Mouse (Mus musculus) lung, postnatal 14 days (tissue): ENCODE results near the gene Fam173b.
"Not testable (repeated sequence)": the region's sequence is repeated elsewhere in the genome, so short reads cannot be mapped to it uniquely, and the experiment has no call there.

Source experiments
- DNase-seq: peaks from one replicate; pipeline ENCODE4 v3.0.0; 2021

The Fam173b gene

DNA sequence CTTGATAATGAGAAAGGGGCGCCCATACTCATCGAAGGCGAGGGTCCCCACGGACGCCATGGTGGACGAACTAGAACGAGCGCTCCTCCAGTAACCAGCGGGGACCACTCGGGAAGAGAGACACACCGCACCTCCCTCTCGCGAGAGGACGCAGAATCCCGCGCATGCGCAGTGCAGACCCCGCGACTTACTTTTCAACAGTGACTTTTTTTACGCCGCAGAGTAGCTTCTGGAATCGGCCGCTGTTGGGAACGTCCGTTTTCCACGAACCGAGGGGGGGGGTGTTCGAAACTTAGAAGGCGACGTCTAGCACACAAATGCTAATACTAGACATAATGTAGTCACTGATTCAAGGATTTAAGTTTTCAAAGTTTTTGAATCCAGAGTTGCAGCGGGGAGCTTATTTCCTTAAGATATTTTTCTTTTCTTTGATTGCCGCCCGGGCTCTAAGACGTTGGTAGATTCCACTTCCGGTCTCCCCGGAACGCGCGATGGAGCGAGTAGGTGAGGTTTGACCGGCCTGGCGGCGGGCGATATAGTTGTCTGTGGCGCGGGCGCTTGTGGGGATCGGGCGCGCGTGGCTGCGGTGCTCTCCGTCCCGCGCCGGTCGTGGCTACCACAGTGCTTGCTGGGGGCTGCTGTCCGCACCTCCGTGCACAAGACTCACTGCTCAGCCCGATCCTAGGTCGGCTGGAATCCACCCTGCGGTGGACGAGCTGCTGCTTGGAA lies at the start of gene Fam173b, which contains the start of gene Cct5:
Gene Fam173b, plus strand, starts transcription at position 207 of the 729 bp plus-strand sequence.
Gene Cct5, minus strand, starts transcription at position 159 of the 729 bp plus-strand sequence.
- peak; percentile 98 for DNase-seq

DNA sequence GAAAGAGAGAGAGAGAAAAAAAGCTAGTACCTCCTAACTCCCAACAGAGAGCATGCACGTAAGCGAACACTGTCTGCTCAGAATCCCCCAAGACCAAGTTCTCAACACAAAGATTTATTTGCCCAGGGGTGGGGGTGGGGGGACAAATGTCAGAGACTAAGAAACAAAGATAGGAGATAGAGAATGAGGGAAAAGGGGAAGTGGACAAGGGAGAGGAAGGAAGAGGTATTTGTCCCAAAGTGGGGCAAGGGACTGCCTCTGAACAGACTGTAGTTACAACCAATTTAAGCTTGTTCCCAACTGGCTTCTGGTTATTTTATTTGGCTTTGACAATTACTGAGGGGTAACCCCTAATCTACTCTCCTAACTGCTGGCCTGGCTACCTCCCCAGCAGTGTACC lies 46.8 kb upstream of the Fam173b start:
- no peak for DNase-seq

DNA sequence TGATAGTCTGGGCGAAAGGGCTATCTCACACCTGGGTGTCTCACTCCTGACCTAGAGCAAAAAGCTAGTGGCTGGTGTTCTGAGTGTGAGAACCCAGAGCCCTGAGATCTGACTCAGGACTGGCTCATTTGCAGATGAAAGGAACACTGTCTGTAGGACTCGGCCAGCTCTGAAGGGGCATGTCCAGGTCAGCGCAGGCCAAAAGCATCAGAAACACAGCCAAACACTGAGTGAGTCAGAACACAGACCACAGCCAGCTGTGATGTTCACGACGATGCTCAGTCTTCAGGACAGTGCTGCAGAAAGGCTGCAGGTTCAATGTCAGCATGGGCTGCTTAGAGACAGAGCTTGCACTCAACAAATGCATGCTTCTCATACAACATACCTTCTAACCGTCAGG lies 40.3 kb upstream of the Fam173b start:
- no peak for DNase-seq

DNA sequence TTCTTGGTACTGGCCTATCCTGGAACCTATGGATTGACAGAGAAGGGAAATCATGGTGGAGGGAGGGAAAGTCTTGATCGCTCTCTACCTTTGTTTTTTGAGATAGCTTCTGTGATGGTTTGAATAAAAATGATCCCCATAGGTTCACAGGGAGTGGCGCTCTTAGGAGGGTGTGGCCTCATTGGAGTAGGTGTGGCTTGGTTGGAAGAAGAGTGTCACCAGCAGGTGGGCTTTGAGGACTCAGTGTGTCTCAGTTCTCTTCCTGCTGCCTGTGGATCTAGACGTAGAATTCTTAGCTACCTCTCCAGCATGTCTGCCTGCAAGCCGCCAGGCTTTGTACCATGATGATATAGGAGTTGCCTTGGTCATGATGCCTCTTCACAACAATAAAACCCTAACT lies 39.7 kb upstream of the Fam173b start:
- DNase-seq = no peak

DNA sequence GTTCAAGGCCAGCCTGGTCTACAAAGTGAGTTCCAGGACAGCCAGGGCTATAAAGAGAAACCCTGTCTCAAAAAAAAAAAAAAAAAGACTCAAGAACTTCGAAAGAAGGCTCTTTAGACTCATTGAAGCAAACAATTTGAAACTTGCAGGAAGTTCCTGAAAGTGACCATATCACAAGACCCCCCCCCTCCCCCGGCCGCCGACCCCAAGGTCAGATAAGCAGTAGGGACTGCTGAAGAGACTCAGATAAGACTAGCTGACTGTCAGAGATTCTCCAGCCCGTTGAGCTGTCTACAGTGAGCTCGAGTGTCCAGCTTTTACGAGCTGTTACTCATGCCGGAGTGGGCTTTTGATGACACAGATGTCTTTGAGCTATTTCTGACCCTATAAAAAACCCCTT lies 38.8 kb upstream of the Fam173b start:
- no peak for DNase-seq

DNA sequence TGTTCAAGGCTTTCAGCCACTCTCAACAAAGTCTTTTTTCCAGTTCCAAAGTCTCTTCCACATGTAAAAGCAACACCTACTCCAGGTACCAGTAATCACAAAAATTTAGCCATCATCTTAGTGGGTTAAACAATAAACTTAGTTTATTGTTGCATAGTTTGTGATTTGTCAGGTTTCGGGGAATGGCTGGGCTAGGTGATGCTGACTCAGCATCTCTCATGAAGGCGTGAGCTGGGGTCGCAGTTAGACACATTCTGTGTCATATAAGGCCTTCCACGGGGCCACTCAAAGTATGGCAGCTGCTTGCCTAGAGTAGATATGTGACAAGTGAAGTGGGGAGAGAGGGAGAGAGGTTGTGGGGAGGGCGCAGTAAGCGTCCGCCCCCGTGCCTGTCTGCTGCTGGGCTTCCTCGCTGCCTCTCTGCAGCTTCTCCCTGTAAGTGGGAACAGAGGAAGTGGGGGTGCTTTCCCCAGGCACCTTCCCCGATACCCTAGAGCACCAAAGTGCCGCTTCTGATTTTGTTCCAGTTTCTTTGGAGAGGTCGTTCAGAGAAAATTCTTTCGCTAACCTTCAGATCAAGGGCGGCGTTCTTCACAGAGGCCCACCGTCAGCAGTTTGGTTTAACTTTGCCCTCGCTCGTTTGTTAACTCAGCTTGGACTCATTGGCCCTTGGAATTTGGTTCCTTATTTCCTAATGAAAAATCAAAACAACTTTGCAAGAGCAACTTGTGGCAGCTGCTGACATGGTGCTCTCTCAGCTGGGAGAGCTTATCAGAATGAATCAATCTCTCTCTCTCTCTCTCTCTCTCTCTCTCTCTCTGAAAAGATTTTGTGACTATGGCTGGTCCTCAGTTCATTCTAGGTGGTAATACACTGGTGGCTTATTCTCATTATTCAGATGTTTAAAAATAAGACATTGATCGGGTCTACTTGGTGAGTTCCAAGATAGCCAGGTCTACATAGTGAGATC lies 37.8 kb upstream of the Fam173b start:
- DNase-seq = peak; percentile 21

DNA sequence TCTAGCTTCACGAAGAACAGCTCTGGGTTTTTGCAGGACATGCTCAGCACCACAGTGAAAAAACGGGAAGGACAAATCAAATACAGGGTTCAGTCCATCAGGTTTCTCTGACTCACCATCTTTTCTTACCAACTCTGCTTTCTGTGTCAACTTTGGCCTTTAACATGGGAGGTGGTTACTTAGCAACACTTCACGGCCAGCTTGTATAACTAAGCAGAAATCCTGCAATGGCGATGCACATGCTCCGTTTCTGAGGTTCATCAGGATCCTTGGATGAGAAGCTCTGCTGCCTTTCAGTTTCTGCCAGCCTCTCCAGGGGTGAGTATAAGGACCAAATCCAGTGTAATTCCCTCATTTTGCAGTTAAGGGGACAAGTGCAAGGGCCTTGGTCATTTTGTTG lies 36.5 kb upstream of the Fam173b start, which contains the start of gene Cmbl:
Gene Cmbl, plus strand, starts transcription at position 206 of the 400 bp plus-strand sequence.
- no peak for DNase-seq

DNA sequence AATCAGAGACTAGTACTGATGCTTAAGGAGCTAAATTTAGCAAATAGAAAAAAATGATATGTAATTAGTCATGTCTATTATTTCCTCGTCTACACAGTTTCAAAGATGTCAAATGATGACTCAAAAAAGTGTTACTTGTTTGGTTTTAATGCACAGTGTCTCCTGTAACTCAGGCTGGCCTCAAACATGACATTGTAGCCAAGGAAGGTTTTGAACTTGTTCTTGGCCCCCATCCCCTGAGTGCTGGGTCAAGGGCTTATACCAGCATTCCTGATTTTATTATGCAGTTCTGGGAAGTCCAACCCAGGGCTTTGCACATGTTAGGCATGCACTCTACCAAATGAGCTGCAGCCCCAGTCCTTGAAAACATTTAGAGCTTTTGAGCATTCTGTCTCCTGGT lies 35.9 kb upstream of the Fam173b start:
- no peak for DNase-seq

DNA sequence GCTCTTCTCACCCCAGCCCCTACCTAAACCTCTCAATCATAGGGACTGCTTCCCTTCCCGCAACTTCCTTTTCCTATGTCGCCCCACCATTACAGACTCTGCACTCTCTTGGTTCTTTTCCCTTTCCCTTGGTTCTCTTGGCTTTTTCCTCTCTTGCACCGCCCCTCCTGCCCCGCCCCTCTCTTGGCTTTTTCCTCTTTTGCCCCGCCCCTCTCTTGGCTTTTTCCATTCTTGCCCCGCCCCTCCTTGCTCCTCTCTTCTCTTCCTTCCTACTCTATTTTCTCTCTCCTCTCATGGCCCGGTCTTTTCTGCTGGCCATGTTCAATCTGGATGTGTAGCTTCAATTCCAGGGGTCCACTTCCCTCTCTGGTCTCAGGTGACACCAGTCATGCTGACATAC lies 34.2 kb upstream of the Fam173b start:
- DNase-seq = no peak

DNA sequence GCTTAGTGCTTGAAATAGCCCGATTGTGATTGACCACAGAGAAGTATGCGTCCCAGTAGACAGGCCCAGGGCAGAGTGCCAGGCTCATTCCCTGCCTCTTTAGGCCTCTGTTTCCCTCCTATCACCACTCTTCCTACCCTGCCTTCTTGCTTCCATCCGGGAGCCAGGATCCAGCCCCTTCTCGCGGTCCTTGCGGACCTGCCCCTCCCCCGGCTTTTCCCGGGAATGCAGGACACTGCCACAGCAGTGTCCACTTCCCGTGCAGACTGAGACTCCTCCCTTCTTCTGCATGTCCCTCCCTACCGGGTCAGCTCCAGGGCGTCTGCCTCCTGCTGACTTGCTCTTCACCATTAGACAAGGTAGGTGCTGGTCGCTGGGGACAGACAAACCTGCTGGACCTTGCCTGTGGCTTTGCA lies 33.1 kb upstream of the Fam173b start:
- peak; percentile 60 for DNase-seq

DNA sequence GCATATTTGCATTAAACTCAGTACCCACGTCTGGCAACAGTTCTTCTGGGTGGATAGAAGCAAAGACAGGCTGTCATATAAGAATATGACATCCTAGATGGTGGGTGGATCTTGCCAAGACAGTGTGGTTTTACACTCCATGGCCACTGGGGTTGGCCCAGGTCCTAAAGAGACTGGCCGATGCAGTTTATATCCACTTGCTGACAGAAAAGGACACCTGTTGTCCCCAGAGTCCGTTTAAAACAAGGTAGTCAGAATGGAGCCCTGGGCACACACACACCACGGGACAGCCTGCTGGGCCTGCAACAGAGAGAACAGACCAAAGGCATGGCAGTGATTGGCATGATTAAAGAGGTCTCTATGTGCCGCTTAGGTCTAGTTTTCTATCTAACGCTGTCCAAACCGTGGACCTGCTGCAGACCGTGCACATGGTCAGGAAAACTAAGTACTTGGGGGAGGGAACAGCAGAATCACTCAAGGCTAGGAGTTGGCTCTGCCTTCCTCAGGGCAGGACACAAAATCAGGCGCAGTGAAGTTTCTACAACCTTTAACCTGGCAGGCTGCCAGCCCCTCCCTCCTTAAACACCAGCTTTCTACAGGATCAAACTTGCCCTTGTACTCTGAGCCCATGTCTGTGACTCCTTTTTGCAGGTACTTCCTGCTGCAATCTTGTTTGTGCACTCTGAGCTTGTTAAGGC lies 32.2 kb upstream of the Fam173b start:
- DNase-seq = peak; percentile 28

DNA sequence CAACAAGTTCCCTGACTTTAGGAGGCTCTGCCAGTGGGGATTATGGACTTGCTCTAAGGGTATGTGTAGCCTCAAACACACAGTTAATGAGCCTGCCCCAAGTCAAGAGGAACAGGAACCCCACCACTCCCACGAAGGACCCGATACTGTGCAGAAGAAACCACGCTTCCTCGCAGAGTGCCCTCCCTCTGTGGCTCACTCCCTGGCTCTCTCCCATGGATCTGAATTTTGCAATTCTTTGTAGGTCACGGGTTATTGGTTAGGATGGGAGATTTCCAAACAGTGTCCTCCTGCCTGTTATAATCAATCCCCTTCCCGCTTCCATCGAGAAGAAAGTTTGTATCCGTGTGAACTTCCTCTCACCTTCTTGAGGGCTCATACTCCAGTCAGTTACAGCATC lies 30.7 kb upstream of the Fam173b start:
- no peak for DNase-seq

DNA sequence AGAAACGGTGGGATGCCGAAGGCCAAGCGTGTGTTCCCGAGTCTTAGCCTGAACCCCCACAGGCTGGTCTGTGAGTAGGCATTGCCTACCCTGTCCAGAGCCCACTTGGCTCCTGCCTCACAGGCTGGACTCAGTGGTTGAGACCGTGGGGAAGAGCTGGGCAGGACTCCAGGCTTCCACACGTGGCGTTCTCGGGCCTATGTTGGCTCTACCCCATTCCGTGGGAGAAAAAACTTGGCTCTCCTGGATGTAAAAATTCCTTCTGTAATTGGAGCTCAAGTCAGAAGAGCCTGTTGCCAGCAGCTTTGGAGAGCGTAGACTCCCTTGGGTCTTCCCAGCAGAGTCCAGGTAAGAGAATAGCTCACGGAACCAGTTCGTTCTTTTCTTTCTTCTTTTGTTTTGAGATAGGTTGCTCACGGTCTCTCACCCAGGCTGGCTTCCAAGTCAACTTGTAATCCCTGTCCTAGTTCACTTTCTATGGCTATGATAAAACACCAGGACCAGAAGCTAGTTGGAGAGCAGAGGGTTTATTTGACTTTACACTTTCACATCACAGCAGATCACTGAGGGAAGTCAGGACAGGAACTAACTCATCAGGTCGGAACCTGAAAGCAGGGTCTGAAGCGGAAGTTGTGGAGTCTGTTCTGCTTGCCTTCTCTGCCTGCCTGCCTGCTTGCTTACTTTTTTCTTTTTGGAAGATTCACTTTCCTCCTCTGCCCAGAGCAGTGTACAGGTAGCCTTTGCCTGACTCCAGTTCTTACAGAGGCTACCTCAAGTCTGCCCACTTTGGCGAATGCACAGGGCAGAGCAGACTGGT lies 29.5 kb upstream of the Fam173b start:
- no peak for DNase-seq

DNA sequence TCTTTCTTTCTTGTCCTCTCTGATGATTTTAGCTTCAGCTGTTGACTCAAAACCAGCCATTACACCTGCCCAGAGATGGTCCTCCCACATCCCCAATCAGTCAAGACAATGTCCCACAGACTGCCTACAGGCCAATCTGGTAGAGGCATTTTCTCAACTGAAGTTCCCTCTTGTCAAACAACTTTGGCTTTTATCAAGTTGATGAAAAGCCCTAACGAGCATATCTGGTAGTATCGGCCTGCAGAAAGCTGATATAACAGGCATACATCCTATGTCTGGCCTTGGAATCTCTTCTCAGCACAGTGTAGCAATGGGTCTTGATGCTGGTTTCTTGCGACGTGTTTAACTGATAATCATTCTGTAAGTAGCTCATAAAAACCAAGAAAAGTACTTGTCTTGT lies 28.4 kb upstream of the Fam173b start:
- no peak for DNase-seq

DNA sequence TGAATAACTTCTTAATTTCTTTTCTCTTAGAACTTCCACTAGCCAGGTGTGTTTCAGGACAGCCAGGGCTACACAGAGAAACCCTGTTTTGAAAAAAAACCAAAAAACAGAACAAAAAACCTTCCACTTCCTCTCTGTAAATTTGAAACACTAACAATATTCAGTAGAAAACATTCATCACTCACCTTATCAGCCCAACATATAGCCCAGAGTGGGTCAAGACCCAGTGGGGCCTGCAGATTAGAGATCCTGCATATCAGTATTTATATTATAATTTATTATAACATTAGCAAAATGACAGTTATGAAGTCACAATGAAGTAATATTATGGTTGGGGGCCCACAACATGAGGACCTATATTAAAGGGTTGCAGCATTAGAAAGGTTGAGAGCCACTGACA lies 28.0 kb upstream of the Fam173b start:
- no peak for DNase-seq

DNA sequence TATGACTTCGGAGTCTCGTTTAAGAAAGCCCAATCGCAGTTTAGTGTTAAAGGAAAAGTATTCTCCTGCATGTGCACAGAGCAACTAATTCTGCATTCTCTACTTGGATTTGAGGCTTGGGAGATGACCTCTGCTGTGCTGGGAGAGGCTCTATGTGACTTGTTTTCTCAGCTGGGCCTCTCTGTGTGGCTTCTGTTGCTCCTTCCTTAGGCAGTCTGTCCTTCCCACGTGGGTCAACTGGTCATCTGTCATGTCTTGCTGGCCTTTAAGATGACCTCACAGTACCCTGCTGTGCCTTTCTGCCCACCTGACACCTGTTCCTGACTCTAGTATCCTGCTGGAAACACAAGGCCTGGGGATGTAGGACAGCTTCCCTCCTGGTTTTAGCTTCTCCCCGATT lies 25.6 kb upstream of the Fam173b start:
- DNase-seq = no peak

DNA sequence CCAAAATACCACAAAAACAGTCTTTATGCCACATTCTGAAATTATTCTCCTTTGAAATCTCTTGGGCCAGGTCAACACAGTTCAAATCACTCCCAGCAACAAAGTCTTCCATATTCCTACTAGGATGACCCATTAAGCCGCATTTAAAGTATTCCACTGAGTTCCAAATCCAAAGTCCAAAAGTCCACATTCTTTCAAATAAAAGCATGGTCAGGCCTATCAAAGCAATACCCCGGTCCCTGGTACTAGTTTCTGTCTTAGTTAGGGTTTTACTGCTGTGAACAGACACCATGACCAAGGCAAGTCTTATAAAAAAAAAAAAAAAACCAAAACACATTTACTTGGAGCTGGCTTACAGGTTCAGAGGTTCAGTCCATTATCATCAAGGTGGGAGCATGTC lies 20.6 kb upstream of the Fam173b start:
- not testable (repeated sequence) for DNase-seq

DNA sequence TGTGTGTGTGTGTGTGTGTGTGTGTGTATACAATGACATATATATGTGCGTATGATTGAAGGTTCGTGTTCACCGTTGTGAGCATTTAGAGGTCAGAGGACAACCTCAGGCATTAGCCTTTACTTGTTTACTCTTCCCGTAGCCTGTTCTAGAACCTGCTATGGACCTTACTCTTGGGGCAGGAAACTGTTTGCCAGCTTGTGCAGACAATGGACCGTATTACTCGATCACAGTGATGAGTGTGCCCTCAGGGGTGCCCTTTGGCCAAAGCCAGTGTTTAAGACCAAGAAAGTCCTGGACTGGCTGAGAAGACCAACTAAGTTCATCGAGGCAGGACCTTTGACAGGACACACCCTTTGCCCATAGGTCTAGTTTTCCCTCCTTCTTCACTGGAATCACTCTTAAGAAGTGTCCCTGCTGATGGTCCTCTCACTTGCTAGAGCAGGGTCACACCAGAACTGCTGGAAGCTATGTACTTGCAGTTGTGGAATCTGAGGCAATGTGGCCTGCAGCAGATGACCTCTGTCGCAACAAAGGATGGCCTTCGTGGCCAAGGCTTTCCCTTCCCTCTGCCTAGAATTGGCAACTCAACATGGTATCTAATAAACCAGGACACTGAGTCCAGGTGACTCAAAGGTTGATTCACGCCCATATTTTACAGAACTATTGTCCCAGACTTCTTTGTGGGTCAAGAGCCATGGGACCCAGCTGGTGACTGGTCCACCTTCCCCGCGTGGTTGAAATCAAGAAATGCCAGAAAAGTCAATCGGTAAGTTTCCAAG lies 18.2 kb upstream of the Fam173b start:
- DNase-seq = no peak

DNA sequence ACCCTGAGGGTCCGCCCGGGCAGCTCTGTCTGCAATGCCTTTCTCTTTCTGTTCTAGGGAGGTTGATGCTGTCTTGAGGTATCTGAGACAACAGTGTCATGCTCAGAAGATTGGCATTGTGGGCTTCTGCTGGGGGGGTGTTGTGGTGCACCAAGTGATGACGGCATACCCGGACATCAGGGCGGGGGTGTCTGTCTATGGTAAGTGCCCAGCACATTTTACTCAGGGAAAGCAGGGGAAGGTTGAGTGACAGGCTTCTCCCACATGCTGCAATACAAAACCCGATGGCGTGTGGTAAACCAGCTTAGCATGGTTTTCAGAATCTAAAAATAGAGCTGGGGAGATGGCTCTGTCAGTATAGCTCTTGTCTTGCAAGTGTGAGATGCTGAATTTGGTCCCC lies 16.4 kb upstream of the Fam173b start:
- DNase-seq = no peak

DNA sequence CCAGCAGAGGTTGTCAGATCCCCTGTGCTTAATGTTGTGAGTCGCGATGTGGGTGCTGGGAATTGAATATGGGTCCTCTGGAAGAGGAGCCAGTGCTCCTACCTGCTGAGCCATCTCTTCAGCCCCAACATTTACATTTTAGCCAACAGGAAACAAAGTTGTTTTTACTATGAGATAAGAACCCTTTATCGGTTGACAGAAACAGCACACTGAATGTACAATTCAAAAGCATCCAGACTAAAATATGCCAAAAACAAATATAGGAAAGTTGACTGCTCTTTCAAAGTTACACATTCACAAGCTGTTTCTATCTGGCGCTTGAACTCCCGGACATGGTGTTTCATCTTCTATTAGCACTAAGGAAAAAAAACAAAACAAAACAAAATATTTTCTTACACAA lies 15.6 kb upstream of the Fam173b start:
- DNase-seq = no peak

DNA sequence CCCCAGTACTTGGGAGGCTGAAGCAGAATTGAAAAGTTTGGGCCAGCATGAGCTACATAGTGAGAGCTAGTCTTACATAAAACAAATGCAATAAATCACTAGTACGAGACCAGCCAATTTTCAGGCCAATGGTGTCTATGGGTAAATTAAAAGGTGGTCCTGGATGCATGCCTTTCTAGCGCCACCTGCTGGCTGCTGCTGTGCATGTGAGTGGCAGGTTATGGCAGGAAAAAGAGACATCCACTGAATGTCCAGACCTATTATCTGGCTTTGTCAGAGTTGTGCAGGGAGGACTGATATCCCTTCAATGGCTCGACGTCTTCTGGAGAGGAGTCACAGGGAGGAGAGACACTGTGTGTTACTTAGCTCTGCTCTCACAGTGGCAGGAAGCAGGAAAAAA lies 15.1 kb upstream of the Fam173b start:
- DNase-seq = peak; percentile 92

DNA sequence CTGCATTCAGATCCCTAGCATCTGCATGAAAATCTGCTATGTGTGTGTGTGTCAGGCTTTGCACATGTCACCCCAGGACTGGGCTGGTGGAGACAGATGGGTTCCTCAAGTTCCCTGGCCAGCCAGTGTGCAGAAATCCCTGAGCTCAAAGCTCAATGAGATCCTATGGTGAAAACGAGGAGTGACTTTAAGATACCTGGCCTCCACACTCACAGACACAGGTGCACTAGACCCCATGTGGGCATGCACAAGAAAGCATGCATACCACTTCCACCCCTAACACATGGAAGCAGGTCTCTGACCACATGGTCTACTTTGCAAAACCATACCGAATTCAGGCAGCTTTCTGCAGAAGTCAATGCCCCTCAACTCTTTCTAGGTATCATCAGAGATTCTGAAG lies 13.9 kb upstream of the Fam173b start:
- no peak for DNase-seq
